Mouse (Mus musculus): Measurements from ENCODE around the gene Adam6b.
A peak's percentile ranks its signal among the peaks of the same experiment; 100 is the strongest.
"Not testable (repeated sequence)": the region's sequence is repeated elsewhere in the genome, so short reads cannot be mapped to it uniquely, and the experiment has no call there.

The Adam6b gene

GRCm38 (mm10) chr12:113489211-113489610 is at the start of gene Adam6b:
Gene Adam6b (plus strand): TSS chr12:113489511.
- DNase-seq (ENCODE audit: extremely low read depth, low read depth) = not testable (repeated sequence)

- DNase-seq (ENCODE audit: extremely low read depth, low read depth) = no peak
Observed at GRCm38 (mm10) chr12:113446061-113446460, 43.2 kb upstream of the Adam6b start.

DNA sequence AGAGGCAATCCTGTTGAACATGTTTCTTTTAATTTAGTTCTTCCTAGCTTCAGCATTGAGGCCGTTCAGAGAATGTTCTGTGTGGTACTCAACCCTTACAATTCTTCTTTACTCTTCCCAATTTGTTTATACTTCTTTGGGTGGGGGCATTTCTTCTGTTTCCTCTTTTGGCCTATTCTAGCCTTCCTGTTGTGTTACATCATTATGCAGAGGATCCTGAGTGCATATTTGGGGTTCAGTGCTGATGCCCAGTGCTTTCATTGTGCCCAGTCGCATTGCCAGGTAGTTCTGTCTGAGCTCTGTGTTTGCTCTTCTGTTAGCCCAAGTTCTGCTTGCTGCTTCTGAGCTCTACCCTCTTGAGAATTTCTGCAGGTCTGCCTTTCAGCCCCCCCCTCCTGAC is 13.1 kb upstream of the Adam6b start:
- DNase-seq (ENCODE audit: extremely low read depth, low read depth) = no peak

DNA sequence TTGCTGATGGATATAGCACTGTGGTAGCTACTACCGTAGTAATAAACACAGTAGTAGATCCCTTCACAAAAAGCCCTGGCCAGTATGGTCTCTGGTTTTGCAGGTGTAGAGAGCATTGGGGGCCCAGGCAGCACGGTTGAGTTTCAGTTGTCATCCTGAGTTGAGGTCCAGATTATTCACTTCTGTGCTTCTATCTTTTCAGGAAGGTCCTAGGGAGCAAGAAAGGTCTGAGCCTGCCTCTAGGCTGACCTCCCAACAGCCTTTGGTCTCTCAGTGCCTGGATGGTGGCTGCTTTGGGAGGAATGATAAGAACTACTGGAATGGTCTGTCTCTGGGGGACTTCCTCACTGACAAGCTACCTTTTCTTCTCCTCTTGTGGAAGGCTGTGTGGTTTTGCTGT is 7.2 kb upstream of the Adam6b start:
- no peak for DNase-seq (ENCODE audit: extremely low read depth, low read depth)

- DNase-seq (ENCODE audit: extremely low read depth, low read depth) = no peak
Observed at GRCm38 (mm10) chr12:113482661-113483389, 6.5 kb upstream of the Adam6b start.

DNA sequence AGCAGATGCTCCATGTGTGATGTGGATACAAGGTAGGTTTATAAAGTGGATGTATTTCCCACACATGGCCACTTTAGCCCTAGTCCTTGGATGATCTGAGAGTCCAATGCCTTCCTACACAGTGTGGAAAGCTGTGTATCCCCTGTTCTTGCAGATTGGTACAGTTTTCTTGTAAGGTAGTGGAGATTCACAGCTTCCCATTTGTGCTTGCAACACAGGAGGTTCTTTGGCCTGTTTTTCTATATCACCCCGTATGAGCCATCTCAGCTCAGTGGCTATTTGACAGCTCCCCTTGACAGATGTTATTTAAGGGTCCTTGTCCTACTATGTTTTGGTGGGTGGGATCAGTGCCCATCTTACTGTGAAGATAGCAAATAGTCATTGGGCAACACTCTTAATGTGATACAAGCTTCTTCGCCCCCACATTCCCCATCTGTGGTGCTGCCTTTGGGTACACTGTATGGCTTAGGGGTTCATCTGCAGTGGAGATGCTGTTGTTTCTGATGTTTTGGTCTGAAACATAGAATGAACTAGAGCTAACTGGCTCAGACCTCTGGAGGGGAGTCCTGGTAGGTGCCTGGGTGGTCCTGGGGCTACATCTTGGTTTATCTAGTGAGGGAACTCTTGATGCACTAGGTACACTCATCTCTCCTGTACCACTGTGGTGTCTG is 5.7 kb upstream of the Adam6b start:
- no peak for DNase-seq (ENCODE audit: extremely low read depth, low read depth)

DNA sequence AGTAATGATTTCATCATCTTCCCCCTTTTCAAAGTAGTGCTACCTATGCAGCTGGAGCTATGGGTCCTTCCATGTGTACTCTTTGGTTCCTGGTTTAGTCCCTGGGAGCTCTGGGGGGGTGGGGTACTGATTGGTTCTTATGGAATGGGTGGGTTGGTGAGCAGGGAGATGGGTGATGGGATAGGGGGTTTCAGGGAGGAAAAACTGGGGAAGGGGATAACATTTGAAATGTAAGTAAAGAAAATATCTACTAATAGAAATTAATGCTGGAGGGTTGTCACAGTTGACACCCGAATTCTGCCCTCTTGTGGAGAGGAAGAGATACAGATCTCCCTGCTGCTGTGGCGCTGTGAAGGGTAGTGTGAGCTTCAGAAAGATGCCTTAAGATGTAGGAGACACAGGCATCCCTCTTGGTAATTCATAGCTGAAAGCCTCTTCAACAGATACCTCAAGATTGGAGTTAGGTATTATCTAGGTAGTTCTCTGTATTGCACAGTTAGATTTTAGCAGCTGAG is 4.3 kb upstream of the Adam6b start:
- no peak for DNase-seq (ENCODE audit: extremely low read depth, low read depth)

DNA sequence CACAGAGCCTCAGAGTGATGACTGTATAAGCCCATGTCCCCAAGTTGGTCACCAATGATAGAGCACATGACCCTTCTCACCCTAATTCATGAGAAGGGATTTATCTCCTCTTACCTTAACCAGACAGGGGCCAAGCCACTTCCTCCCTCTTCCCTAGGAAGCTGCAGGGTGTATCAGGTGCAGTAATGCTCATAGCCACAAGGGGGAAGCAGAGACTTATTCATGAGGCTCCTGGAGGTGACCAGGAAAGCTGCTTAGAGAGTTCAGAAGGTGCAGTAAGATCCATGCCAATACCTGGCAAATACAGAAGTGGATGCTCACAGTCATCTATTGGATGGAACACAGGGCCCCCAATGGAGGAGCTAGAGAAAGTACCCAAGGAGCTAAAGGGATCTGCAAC is 1.6 kb upstream of the Adam6b start:
- peak; percentile 7 for DNase-seq (ENCODE audit: extremely low read depth, low read depth)

DNA sequence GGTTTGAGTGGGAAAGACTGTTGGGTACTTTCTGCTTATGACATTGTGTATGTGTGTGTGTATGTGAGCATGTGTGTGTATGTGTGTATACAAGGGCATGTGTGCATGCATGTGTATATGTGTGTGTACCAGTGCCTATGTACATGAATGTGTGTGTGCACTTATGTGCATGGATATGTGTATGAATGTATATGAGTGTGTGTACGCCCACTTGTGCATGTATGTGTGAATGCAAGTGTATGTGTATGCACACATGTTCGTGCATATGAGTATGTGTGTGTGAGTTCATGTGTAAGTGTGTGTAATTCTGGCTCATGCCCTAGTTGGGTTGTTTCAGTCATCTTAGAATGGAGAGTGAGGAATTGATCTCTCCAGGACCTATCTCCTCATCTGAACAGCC is 36.6 kb downstream of the Adam6b start:
- DNase-seq (ENCODE audit: extremely low read depth, low read depth) = no peak

Data from MEL-GATA-1-ER (cell line).